Mouse (Mus musculus) liver, postnatal 0 days (tissue): ENCODE data around the gene Rnf121. TPM values are rescaled to one million over a fixed set of nuclear protein-coding genes. Genes with fewer than 3 reads are reported as not detected.
A peak's percentile ranks its signal among the peaks of the same experiment; 100 is the strongest.

Experiments
- ATAC-seq: fragments of 200-750 bp; cut with Nextera tagmentation; 2 replicates; pipeline ENCODE4 v1.8.0; 2017; ENCODE audit warnings: mild to moderate bottlenecking, moderate library complexity
- DNase-seq: peaks from one replicate; pipeline ENCODE4 v3.0.0-alpha.2; 2016
- H3K27ac ChIP-seq: fragments of 300-500 bp; sonication (generic); 2 replicates; pipeline ENCODE4 v1.5.1; 2014; ENCODE audit warnings: antibody characterized with exemption, moderate library complexity, mild to moderate bottlenecking, low read depth
- H3K27me3 ChIP-seq: fragments of 300-500 bp; sonication (generic); 2 replicates; pipeline ENCODE4 v1.6.1; 2014; ENCODE audit warnings: low read length, control low read depth, mixed read lengths; ENCODE audit not compliant: insufficient read depth
- H3K36me3 ChIP-seq: fragments of 300-500 bp; sonication (generic); replicated peaks from 2 replicates; pipeline ENCODE4 v1.6.1; 2014; ENCODE audit warnings: mild to moderate bottlenecking, control low read depth, low read length, moderate library complexity, mixed read lengths; ENCODE audit not compliant: insufficient read depth
- H3K4me1 ChIP-seq: fragments of 300-500 bp; sonication (generic); 2 replicates; pipeline ENCODE4 v1.6.1; 2014; ENCODE audit warnings: antibody characterized with exemption, mild to moderate bottlenecking, control low read depth; ENCODE audit not compliant: insufficient read depth
- H3K4me2 ChIP-seq: fragments of 300-500 bp; sonication (generic); 2 replicates; pipeline ENCODE4 v1.6.1; 2014; ENCODE audit warnings: low read depth, mild to moderate bottlenecking, low read length, moderate library complexity, mixed read lengths
- H3K4me3 ChIP-seq: fragments of 300-500 bp; sonication (generic); 2 replicates; pipeline ENCODE4 v1.5.1; 2014; ENCODE audit warnings: low read depth, low read length
- H3K9ac ChIP-seq: fragments of 300-500 bp; sonication (generic); replicated peaks from 2 replicates; pipeline ENCODE4 v1.6.1; 2014; ENCODE audit warnings: mild to moderate bottlenecking, moderate library complexity
- H3K9me3 ChIP-seq: fragments of 300-500 bp; sonication (generic); 2 replicates; pipeline ENCODE4 v1.6.1; 2016; ENCODE audit warnings: mild to moderate bottlenecking, control low read depth, low read length, mixed read lengths
- CTCF ChIP-seq: sonication (generic); IDR thresholded peaks from 2 replicates; pipeline ENCODE4 v1.5.1; 2016; ENCODE audit warnings: antibody characterized with exemption, low read depth
- EP300 ChIP-seq: IDR thresholded peaks from 2 replicates; pipeline ENCODE4 v1.6.1; 2016; ENCODE audit warnings: antibody characterized with exemption, low read depth, mild to moderate bottlenecking
- WGBS: fragments of 180-500 bp; shearing (Covaris S2); extraction: QIAGEN DNeasy Blood & Tissue Kit; methylation state at CpG from one replicate; pipeline ENCODE4 v1.1.7; 2014; ENCODE audit not compliant: insufficient replicate concordance; 5-methylcytosine and 5-hydroxymethylcytosine counted together
- polyA plus RNA-seq: library from polyadenylated mRNA; unstranded; fragments of >200 nt; fragmentation: Nextera tagmentation; extraction: Ambion mirVana; gene quantifications from 2 replicates; pipeline ENCODE4 v1.2.1, GENCODE M21; 2015

Rnf121 gene
- polyA plus RNA-seq, 1 experiment from 2014 or later: 10.0 TPM

- H3K4me2 ChIP-seq: no peak overlapping the region
- ATAC-seq (0 out of 2 replicates have a peak, but pooled peaks have one; percentile 40), DNase-seq (peak; percentile 51)
- no peak overlapping the region for H3K4me3 ChIP-seq
- 80% methylated on average over 7 of the region's 7 CpGs for WGBS
- H3K4me1 ChIP-seq: no peaks in the 10 kb centered on the region
- H3K36me3 ChIP-seq: peaks cover 58% of the 10 kb centered on the region
- no peak overlapping the region for H3K9ac ChIP-seq
- TF ChIP-seq EP300 (no peak), CTCF (peak; percentile 84)
- no peaks in the 10 kb centered on the region for H3K27me3 ChIP-seq
- H3K27ac ChIP-seq: no peak overlapping the region
- no peaks in the 10 kb centered on the region for H3K9me3 ChIP-seq
These were observed 13.2 kb upstream of the Rnf121 start for GRCm38 (mm10) chr7:102078517-102078916.

DNA sequence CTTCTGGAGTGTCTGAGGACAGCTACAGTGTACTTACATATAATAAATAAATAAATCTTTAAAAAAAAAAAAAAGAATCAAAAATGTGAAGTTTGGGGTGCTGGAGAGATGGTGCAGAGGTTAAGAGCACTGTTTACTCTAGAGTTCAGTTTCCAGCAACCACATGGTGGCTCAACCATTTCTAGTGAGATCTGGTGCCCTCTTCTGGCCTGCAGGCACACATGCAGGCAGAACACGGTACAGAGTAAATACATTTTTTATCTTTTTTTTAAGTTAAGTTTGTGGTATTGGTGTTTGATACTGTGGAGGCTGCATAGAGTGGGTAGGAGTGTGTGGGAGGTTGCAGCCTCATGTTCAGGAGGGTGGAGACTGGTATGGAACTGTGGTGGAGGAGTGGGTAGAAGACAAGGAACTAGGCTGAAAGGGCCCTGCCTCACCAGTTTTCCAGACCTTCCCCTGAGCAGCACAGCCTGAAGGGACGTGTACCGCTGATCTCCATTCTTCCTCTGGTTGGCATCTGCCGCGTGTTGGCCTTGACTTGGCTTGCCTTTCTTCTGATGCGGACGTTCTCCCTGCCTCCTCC lies 11.5 kb upstream of the Rnf121 start:
- peaks cover 54% of the 10 kb centered on the region for H3K36me3 ChIP-seq
- no peak overlapping the region for H3K9ac ChIP-seq
- ATAC-seq: no peak
- no peak overlapping the region for H3K27ac ChIP-seq
- peak; percentile 40 for DNase-seq
- H3K27me3 ChIP-seq: no peaks in the 10 kb centered on the region
- no peak overlapping the region for H3K4me2 ChIP-seq
- H3K9me3 ChIP-seq: no peaks in the 10 kb centered on the region
- no peaks in the 10 kb centered on the region for H3K4me1 ChIP-seq
- TF ChIP-seq CTCF: peak; percentile 77
- TF ChIP-seq EP300: no peak
- no peak overlapping the region for H3K4me3 ChIP-seq
- WGBS: 72% methylated on average over 7 of the region's 7 CpGs

DNA sequence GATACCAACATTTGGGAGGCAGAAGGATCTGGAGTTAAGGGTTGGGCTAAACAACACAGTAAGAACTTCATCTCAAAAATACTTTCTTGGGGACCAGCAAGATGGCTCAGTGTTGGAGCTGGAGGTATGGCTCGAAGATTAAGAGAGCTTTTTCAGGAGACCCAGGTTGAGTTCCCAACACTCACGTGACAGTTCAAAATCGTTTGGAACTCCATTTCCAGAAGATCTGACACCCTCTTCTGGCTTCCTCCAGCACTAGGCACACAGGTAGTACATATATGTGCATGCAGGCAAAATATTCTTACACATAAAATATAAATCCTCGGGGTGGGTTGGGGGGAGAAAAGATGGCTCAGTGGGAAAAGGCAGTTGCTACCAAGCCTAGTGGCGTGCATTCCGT lies 1.1 kb upstream of the Rnf121 start:
- ATAC-seq: no peak
- no peak overlapping the region for H3K27ac ChIP-seq
- 57% methylated on average over 6 of the region's 6 CpGs for WGBS

DNA sequence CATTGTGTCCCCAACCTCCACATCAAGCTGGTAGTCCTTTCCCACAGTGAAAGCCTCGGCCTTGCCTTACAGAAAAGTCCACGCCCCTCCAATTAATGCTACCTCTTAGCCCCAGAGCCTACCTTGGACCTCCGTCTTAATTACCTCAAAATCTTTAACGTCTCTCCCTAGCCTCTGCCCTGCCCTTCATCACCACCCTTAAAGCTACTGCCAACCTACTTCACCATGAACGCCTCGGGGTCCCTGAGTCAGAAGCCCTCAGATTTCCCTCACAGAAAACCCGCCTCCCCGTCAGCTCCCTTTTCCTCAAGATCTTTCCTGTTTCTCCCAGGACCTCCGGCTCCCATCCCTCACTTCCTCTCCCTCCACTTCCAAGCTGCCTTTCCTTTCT lies 619 bp downstream of the Rnf121 start:
- Histone ChIP-seq H3K4me1 (peaks cover 31% of the 10 kb centered on the region), H3K4me3 (peak overlapping the region; percentile 85), H3K27me3 (no peaks in the 10 kb centered on the region), H3K36me3 (0 out of 2 replicates have a peak, but pooled peaks cover 2% of the 10 kb centered on the region), H3K27ac (peak overlapping the region; percentile 53), H3K9ac (peak overlapping the region; percentile 75), H3K4me2 (peak overlapping the region; percentile 96), H3K9me3 (no peaks in the 10 kb centered on the region)
- 1% methylated on average over 9 of the region's 9 CpGs for WGBS
- no peak for TF ChIP-seq EP300
- DNase-seq: no peak
- no peak for ATAC-seq

More for the DNA sequence above, 1.1 kb upstream of the Rnf121 start:
- Histone ChIP-seq H3K27me3 (no peaks in the 10 kb centered on the region), H3K9me3 (no peaks in the 10 kb centered on the region), H3K36me3 (peaks cover 4% of the 10 kb centered on the region), H3K9ac (peak overlapping the region; percentile 75), H3K4me1 (peaks cover 21% of the 10 kb centered on the region), H3K4me2 (peak overlapping the region; percentile 96), H3K4me3 (peak overlapping the region; percentile 85)
- no peak for DNase-seq
- TF ChIP-seq EP300 (no peak), CTCF (no peak)

DNA sequence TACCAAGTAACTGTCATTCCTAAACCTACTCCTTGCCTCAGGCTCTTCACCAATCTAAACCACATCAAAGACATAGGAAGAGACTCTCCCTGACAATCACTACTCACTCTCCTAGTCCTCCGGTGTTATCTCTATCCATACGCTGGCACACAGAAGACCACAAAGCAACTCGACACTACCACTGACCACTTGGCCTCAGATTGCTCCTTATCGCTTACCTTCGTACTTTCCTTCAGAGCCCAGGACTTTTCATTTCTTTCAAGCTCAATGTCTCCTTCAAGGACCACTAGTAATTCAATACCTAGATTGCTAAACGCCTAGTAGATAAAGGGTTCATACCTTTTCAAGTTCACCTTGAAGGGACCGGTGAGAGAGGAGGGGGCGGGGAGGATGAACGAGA lies 1.4 kb downstream of the Rnf121 start:
- Histone ChIP-seq H3K9me3 (no peaks in the 10 kb centered on the region), H3K4me2 (peak overlapping the region; percentile 96), H3K9ac (no peak overlapping the region)

GRCm38 (mm10) chr7:102062203-102062602 lies 3.1 kb downstream of the Rnf121 start:
- ATAC-seq (no peak), DNase-seq (no peak)
- WGBS: 67% methylated on average over 1 of the region's 1 CpGs
- Histone ChIP-seq H3K9ac (no peak overlapping the region), H3K36me3 (0 out of 2 replicates have a peak, but pooled peaks cover 2% of the 10 kb centered on the region), H3K4me3 (no peak overlapping the region), H3K9me3 (no peaks in the 10 kb centered on the region), H3K4me1 (peaks cover 31% of the 10 kb centered on the region), H3K4me2 (0 out of 2 replicates have a peak overlapping the region, but pooled peaks have one; percentile 2), H3K27me3 (no peaks in the 10 kb centered on the region), H3K27ac (peak overlapping the region; percentile 18; the same call in 1 of the 2 replicates)
- TF ChIP-seq EP300 (no peak), CTCF (no peak)

More for the DNA sequence above, 1.4 kb downstream of the Rnf121 start:
- no peak overlapping the region for H3K27ac ChIP-seq
- ATAC-seq: no peak
- H3K36me3 ChIP-seq: 0 out of 2 replicates have a peak, but pooled peaks cover 2% of the 10 kb centered on the region
- no peaks in the 10 kb centered on the region for H3K27me3 ChIP-seq
- TF ChIP-seq CTCF: no peak
- TF ChIP-seq EP300: no peak
- no peak for DNase-seq
- H3K4me1 ChIP-seq: peaks cover 31% of the 10 kb centered on the region
- 52% methylated on average over 9 of the region's 9 CpGs for WGBS
- H3K4me3 ChIP-seq: peak overlapping the region; percentile 85
